Mouse (Mus musculus) erythroblast, embryonic 14.5 days (primary cell): ENCODE results near the gene Lin28b.

Experiments used
- GATA1 ChIP-seq: IDR thresholded peaks from 2 replicates; pipeline ENCODE4 v1.6.1; 2012; ENCODE audit warnings: low read length, inconsistent platforms, mixed read lengths
- TAL1 ChIP-seq: IDR thresholded peaks from 3 replicates; pipeline ENCODE4 v1.6.1; 2012; ENCODE audit warnings: low read length, inconsistent platforms, mixed read lengths

GRCm38 (mm10) chr10:45469027-45469996 lies 16.9 kb downstream of the Lin28b start:
- TF ChIP-seq GATA1: no peak
- no peak for TF ChIP-seq TAL1
